Mouse (Mus musculus): ENCODE measurements around the gene Olfr1152. TPM values are rescaled to one million over a fixed set of nuclear protein-coding genes. Genes with fewer than 3 reads are reported as not detected.

Olfr1152 gene
- polyA plus RNA-seq (2014; fragmentation: Nextera tagmentation; extraction: Ambion mirVana): not detected in 2 replicates

DNA sequence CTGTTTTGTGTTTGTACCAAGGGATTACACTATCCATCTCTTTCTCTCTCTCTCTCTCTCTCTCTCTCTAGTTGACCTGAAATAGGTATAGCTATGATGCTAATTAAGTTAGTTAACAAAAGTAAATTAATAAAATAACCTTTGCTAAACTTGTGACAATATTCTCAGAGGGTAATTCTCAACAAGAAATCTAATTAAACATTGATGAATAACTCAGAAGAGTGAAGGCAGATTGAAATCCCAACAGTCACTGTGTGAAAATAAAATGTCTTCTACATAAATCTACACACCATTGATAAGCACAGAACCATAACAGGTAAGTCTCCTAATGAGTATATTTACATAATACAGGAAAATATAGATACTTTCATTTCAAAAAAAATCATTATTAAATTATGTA, at the start of gene Olfr1152:
Gene Olfr1152, plus strand, starts transcription at position 301 of the 400 bp plus-strand sequence.
- no peak within 1 kb of the TSS for H3K4me2 ChIP-seq (ENCODE audit: low read length)
- H3K27ac ChIP-seq (ENCODE audit: low read depth): no peak within 1 kb of the TSS
- H3K4me3 ChIP-seq (ENCODE audit: low read depth, low read length): no peak within 1 kb of the TSS
- H3K36me3 ChIP-seq (ENCODE audit: control insufficient read depth, insufficient read depth, low read length): no peaks in the 10 kb centered on the region
- no peaks in the 10 kb centered on the region for H3K27me3 ChIP-seq (replicated peaks; ENCODE audit: control insufficient read depth, insufficient read depth, low read length)
- no peak within 1 kb of the TSS for H3K9ac ChIP-seq (ENCODE audit: low read length)
- ATAC-seq (replicated peaks; ENCODE audit: low FRiP score, low TSS enrichment, low read depth) (no peak), DNase-seq (ENCODE audit: low spot score) (no peak)
- no peaks in the 10 kb centered on the region for H3K4me1 ChIP-seq (replicated peaks; ENCODE audit: control insufficient read depth, insufficient read depth, low read length)
- no peaks in the 10 kb centered on the region for H3K9me3 ChIP-seq (ENCODE audit: control insufficient read depth, low read length)

DNA sequence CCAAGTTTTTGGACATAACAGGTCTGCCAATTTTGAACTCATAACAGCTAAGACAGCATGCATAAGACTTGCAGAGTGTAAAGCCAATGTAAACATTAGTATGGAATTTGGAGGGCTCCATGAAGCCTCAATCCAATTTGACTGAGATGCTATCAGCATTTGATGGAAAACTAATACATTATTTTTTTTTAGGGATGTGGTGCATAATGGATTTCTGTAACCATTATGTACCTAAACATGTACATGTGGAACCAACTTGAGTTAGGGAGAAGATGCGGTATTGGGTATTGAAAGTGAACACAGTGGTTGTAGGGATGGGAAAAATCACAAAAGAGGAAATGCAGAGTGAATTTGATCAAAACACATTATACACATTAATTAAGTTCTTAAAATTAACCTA, 36.1 kb upstream of the Olfr1152 start, which contains the start of gene Olfr1148:
Gene Olfr1148, plus strand, starts transcription at position 301 of the 400 bp plus-strand sequence.
- ATAC-seq (replicated peaks; ENCODE audit: low FRiP score, low TSS enrichment, low read depth) (no peak), DNase-seq (ENCODE audit: low spot score) (no peak)
- H3K9ac ChIP-seq (ENCODE audit: low read length): no peak within 1 kb of the TSS
- no peak within 1 kb of the TSS for H3K4me2 ChIP-seq (ENCODE audit: low read length)
- H3K9me3 ChIP-seq (ENCODE audit: control insufficient read depth, low read length): no peaks in the 10 kb centered on the region
- H3K4me3 ChIP-seq (ENCODE audit: low read depth, low read length): no peak within 1 kb of the TSS
- no peaks in the 10 kb centered on the region for H3K36me3 ChIP-seq (ENCODE audit: control insufficient read depth, insufficient read depth, low read length)
- H3K4me1 ChIP-seq (replicated peaks; ENCODE audit: control insufficient read depth, insufficient read depth, low read length): no peaks in the 10 kb centered on the region
- H3K27me3 ChIP-seq (replicated peaks; ENCODE audit: control insufficient read depth, insufficient read depth, low read length): no peaks in the 10 kb centered on the region
- WGBS: 89% methylated on average over 1 of the region's 1 CpGs
- H3K27ac ChIP-seq (ENCODE audit: low read depth): no peak within 1 kb of the TSS

DNA sequence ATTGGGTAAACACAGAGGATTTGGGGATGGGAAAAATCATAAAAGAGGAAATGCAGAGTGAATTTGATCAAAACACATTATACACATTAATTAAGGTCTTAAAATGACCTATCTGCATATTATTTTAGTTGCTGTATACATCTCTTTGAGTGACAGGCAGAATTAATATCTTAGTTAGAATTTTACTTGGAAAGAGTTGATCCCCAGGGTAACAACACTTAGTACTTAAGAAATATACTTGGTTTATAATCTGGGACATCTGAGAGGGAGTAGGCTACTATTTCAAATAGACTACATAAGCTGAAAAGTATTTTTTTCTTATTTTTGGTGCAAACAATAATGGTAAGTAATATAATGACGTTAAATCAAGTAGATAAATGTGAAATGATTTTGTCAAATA, 22.6 kb upstream of the Olfr1152 start, which contains the start of gene Olfr1150-ps1:
Gene Olfr1150-ps1, plus strand, starts transcription at position 301 of the 400 bp plus-strand sequence.
- Histone ChIP-seq H3K4me1 (replicated peaks; ENCODE audit: control insufficient read depth, insufficient read depth, low read length) (no peaks in the 10 kb centered on the region), H3K9me3 (ENCODE audit: control insufficient read depth, low read length) (no peaks in the 10 kb centered on the region), H3K27ac (ENCODE audit: low read depth) (no peak within 1 kb of the TSS), H3K36me3 (ENCODE audit: control insufficient read depth, insufficient read depth, low read length) (no peaks in the 10 kb centered on the region), H3K27me3 (replicated peaks; ENCODE audit: control insufficient read depth, insufficient read depth, low read length) (no peaks in the 10 kb centered on the region), H3K4me3 (ENCODE audit: low read depth, low read length) (no peak within 1 kb of the TSS), H3K9ac (ENCODE audit: low read length) (no peak within 1 kb of the TSS), H3K4me2 (ENCODE audit: low read length) (no peak within 1 kb of the TSS)
- ATAC-seq (replicated peaks; ENCODE audit: low FRiP score, low TSS enrichment, low read depth): no peak
- DNase-seq (ENCODE audit: low spot score): no peak
- 93% methylated on average over 1 of the region's 1 CpGs for WGBS

DNA sequence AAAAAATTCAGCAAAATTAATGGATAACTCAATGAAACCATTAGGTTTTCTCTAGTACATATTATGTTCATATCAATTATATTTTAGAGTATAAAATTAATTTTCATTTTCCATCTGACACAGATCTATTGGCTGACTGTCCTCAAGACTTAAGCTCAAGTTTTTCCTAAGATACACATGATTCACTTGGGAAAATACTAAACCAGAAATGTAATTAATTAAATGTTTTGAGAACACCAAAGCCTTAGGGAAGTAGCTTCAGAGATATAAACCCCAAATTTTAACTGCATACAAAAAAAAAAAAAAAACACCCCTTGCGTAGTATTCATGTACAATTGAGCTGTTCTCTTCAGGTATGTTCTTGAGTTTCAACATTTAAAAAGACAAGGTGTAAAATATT, 10.7 kb upstream of the Olfr1152 start, which contains the start of gene Olfr1151:
Gene Olfr1151, plus strand, starts transcription at position 301 of the 400 bp plus-strand sequence.
- 95% methylated on average over 1 of the region's 1 CpGs for WGBS

DNA sequence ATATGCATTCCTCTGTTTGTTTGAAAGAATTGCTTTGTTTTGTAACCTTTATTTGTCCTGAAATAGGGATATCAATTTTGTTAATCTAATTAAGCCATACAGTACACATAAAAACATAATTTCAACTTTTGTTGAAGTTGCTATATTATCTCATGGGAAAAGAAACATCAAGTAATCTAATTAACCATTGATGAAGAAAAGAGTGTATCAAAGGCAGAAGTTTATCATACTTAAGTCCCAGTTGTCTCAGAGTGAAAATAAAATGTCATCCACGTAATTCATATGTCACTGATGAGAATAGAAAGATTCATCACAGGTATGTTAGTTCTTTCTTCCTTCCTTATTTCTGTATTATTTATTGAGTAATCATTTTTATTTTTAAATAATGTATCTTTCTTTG, 28.4 kb downstream of the Olfr1152 start, which contains the start of gene Olfr1153:
Gene Olfr1153, plus strand, starts transcription at position 301 of the 400 bp plus-strand sequence.
- Histone ChIP-seq H3K4me2 (ENCODE audit: low read length) (no peak within 1 kb of the TSS), H3K27me3 (replicated peaks; ENCODE audit: control insufficient read depth, insufficient read depth, low read length) (no peaks in the 10 kb centered on the region), H3K4me1 (replicated peaks; ENCODE audit: control insufficient read depth, insufficient read depth, low read length) (no peaks in the 10 kb centered on the region), H3K9ac (ENCODE audit: low read length) (no peak within 1 kb of the TSS), H3K36me3 (ENCODE audit: control insufficient read depth, insufficient read depth, low read length) (no peaks in the 10 kb centered on the region), H3K9me3 (ENCODE audit: control insufficient read depth, low read length) (no peaks in the 10 kb centered on the region), H3K4me3 (ENCODE audit: low read depth, low read length) (no peak within 1 kb of the TSS), H3K27ac (ENCODE audit: low read depth) (no peak within 1 kb of the TSS)
- 76% methylated on average over 1 of the region's 1 CpGs for WGBS
- no peak for DNase-seq (ENCODE audit: low spot score)
- ATAC-seq (replicated peaks; ENCODE audit: low FRiP score, low TSS enrichment, low read depth): no peak

More for the DNA sequence above, 10.7 kb upstream of the Olfr1152 start, which contains the start of gene Olfr1151:
- H3K4me2 ChIP-seq (ENCODE audit: low read length): no peak within 1 kb of the TSS
- H3K4me1 ChIP-seq (replicated peaks; ENCODE audit: control insufficient read depth, insufficient read depth, low read length): no peaks in the 10 kb centered on the region
- H3K36me3 ChIP-seq (ENCODE audit: control insufficient read depth, insufficient read depth, low read length): no peaks in the 10 kb centered on the region
- H3K9me3 ChIP-seq (ENCODE audit: control insufficient read depth, low read length): no peaks in the 10 kb centered on the region
- no peaks in the 10 kb centered on the region for H3K27me3 ChIP-seq (replicated peaks; ENCODE audit: control insufficient read depth, insufficient read depth, low read length)
- ATAC-seq (replicated peaks; ENCODE audit: low FRiP score, low TSS enrichment, low read depth) (no peak), DNase-seq (ENCODE audit: low spot score) (no peak)
- no peak within 1 kb of the TSS for H3K27ac ChIP-seq (ENCODE audit: low read depth)
- no peak within 1 kb of the TSS for H3K4me3 ChIP-seq (ENCODE audit: low read depth, low read length)
- H3K9ac ChIP-seq (ENCODE audit: low read length): no peak within 1 kb of the TSS

DNA sequence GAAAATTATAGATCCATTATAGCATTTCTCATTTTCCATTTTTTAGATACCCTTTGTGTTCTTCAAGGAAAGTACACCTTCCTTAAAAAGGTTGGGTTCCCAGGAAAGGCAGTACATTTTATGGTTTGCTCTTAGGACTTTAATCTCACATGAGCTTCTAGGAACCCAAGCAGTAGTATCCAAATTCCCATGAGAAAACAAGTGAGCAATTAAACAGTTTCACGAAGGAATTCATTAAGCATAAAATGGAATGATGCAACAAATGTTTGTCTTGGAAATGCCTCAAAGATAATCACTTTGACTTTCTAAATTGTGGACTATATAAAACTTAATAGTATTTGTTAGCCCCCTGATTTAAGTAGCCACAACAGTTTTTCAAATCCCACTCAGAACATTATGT, 38.8 kb downstream of the Olfr1152 start, which contains the start of gene Olfr1154:
Gene Olfr1154, minus strand, starts transcription at position 101 of the 400 bp plus-strand sequence.
- no peak for ATAC-seq (replicated peaks; ENCODE audit: low FRiP score, low TSS enrichment, low read depth)
- Histone ChIP-seq H3K9me3 (ENCODE audit: control insufficient read depth, low read length) (no peaks in the 10 kb centered on the region), H3K4me1 (replicated peaks; ENCODE audit: control insufficient read depth, insufficient read depth, low read length) (no peaks in the 10 kb centered on the region), H3K36me3 (ENCODE audit: control insufficient read depth, insufficient read depth, low read length) (no peaks in the 10 kb centered on the region), H3K4me3 (ENCODE audit: low read depth, low read length) (no peak within 1 kb of the TSS), H3K27ac (ENCODE audit: low read depth) (no peak within 1 kb of the TSS), H3K9ac (ENCODE audit: low read length) (no peak within 1 kb of the TSS), H3K4me2 (ENCODE audit: low read length) (no peak within 1 kb of the TSS), H3K27me3 (replicated peaks; ENCODE audit: control insufficient read depth, insufficient read depth, low read length) (no peaks in the 10 kb centered on the region)
- DNase-seq (ENCODE audit: low spot score): no peak
- 92% methylated on average over 1 of the region's 1 CpGs for WGBS

Other genes starting within 250 kb of the Olfr1152 start
- not detected in 2 replicates for gene Olfr1131, start 239.4 kb upstream of the Olfr1152 start, polyA plus RNA-seq (2014; fragmentation: Nextera tagmentation; extraction: Ambion mirVana)
- gene Olfr1132, start 229.0 kb upstream of the Olfr1152 start, polyA plus RNA-seq (2014; fragmentation: Nextera tagmentation; extraction: Ambion mirVana): not detected in 2 replicates
- not detected in 2 replicates for gene Olfr1133, start 219.1 kb upstream of the Olfr1152 start, polyA plus RNA-seq (2014; fragmentation: Nextera tagmentation; extraction: Ambion mirVana)
- not detected in 2 replicates for gene Olfr1134, start 208.0 kb upstream of the Olfr1152 start, polyA plus RNA-seq (2014; fragmentation: Nextera tagmentation; extraction: Ambion mirVana)
- not detected in 2 replicates for gene Olfr1135, start 192.8 kb upstream of the Olfr1152 start, polyA plus RNA-seq (2014; fragmentation: Nextera tagmentation; extraction: Ambion mirVana)
- not detected in 2 replicates for gene Olfr1136, start 172.5 kb upstream of the Olfr1152 start, polyA plus RNA-seq (2014; fragmentation: Nextera tagmentation; extraction: Ambion mirVana)
- gene Olfr1137, start 153.3 kb upstream of the Olfr1152 start, polyA plus RNA-seq (2014; fragmentation: Nextera tagmentation; extraction: Ambion mirVana): not detected in 2 replicates
- not detected in 2 replicates for gene Olfr1138, start 126.5 kb upstream of the Olfr1152 start, polyA plus RNA-seq (2014; fragmentation: Nextera tagmentation; extraction: Ambion mirVana)
- gene Olfr1140, start 122.7 kb upstream of the Olfr1152 start, polyA plus RNA-seq (2014; fragmentation: Nextera tagmentation; extraction: Ambion mirVana): not detected in 2 replicates
- not detected in 2 replicates for gene Olfr1141, start 112.5 kb upstream of the Olfr1152 start, polyA plus RNA-seq (2014; fragmentation: Nextera tagmentation; extraction: Ambion mirVana)
- not detected in 2 replicates for gene Olfr152, start 87.0 kb upstream of the Olfr1152 start, polyA plus RNA-seq (2014; fragmentation: Nextera tagmentation; extraction: Ambion mirVana)
- not detected in 2 replicates for gene Olfr1143, start 65.9 kb upstream of the Olfr1152 start, polyA plus RNA-seq (2014; fragmentation: Nextera tagmentation; extraction: Ambion mirVana)
- not detected in 2 replicates for gene Olfr1145, start 56.7 kb upstream of the Olfr1152 start, polyA plus RNA-seq (2014; fragmentation: Nextera tagmentation; extraction: Ambion mirVana)
- not detected in 2 replicates for gene Olfr1148, start 36.0 kb upstream of the Olfr1152 start, polyA plus RNA-seq (2014; fragmentation: Nextera tagmentation; extraction: Ambion mirVana)
- gene Olfr1150-ps1, start 22.5 kb upstream of the Olfr1152 start, polyA plus RNA-seq (2014; fragmentation: Nextera tagmentation; extraction: Ambion mirVana): not detected in 2 replicates
- not detected in 2 replicates for gene Olfr1151, start 10.6 kb upstream of the Olfr1152 start, polyA plus RNA-seq (2014; fragmentation: Nextera tagmentation; extraction: Ambion mirVana)
- gene Olfr1153, start 28.5 kb downstream of the Olfr1152 start, polyA plus RNA-seq (2014; fragmentation: Nextera tagmentation; extraction: Ambion mirVana): not detected in 2 replicates
- gene Olfr1154, start 38.7 kb downstream of the Olfr1152 start, polyA plus RNA-seq (2014; fragmentation: Nextera tagmentation; extraction: Ambion mirVana): not detected in 2 replicates
- not detected in 2 replicates for gene Olfr1155, start 78.6 kb downstream of the Olfr1152 start, polyA plus RNA-seq (2014; fragmentation: Nextera tagmentation; extraction: Ambion mirVana)
- not detected in 2 replicates for gene Olfr1156, start 86.6 kb downstream of the Olfr1152 start, polyA plus RNA-seq (2014; fragmentation: Nextera tagmentation; extraction: Ambion mirVana)
- gene Olfr1157, start 101.8 kb downstream of the Olfr1152 start, polyA plus RNA-seq (2014; fragmentation: Nextera tagmentation; extraction: Ambion mirVana): not detected in 2 replicates
- not detected in 2 replicates for gene Olfr74, start 108.2 kb downstream of the Olfr1152 start, polyA plus RNA-seq (2014; fragmentation: Nextera tagmentation; extraction: Ambion mirVana)
- gene Olfr1158, start 123.6 kb downstream of the Olfr1152 start, polyA plus RNA-seq (2014; fragmentation: Nextera tagmentation; extraction: Ambion mirVana): not detected in 2 replicates
- gene Olfr1160, start 141.8 kb downstream of the Olfr1152 start, polyA plus RNA-seq (2014; fragmentation: Nextera tagmentation; extraction: Ambion mirVana): not detected in 2 replicates
- gene Olfr1161, start 156.3 kb downstream of the Olfr1152 start, polyA plus RNA-seq (2014; fragmentation: Nextera tagmentation; extraction: Ambion mirVana): not detected in 2 replicates
- not detected in 2 replicates for gene Olfr73, start 171.2 kb downstream of the Olfr1152 start, polyA plus RNA-seq (2014; fragmentation: Nextera tagmentation; extraction: Ambion mirVana)
- not detected in 2 replicates for gene Olfr1162, start 184.6 kb downstream of the Olfr1152 start, polyA plus RNA-seq (2014; fragmentation: Nextera tagmentation; extraction: Ambion mirVana)
- not detected in 2 replicates for gene Olfr1163, start 205.3 kb downstream of the Olfr1152 start, polyA plus RNA-seq (2014; fragmentation: Nextera tagmentation; extraction: Ambion mirVana)
- gene Olfr1164, start 227.5 kb downstream of the Olfr1152 start, polyA plus RNA-seq (2014; fragmentation: Nextera tagmentation; extraction: Ambion mirVana): not detected in 2 replicates

Data from intestine, embryonic 14.5 days (tissue).